Mouse (Mus musculus) midbrain, embryonic 10.5 days (tissue): ENCODE results near the gene Gzmm. TPM values are rescaled to one million over a fixed set of nuclear protein-coding genes. Genes with fewer than 3 reads are reported as not detected.
A peak's percentile ranks its signal among the peaks of the same experiment; 100 is the strongest.

Source experiments
- DNase-seq: peaks from one replicate; pipeline ENCODE4 v3.0.0-alpha.2; 2017; ENCODE audit warnings: low spot score
- H3K27ac ChIP-seq: fragments of 300-500 bp; sonication (generic); replicated peaks from 2 replicates; pipeline ENCODE4 v1.5.1; 2016; ENCODE audit warnings: mild to moderate bottlenecking
- H3K27me3 ChIP-seq: fragments of 300-500 bp; sonication (generic); 2 replicates; pipeline ENCODE4 v1.6.1; 2016; ENCODE audit warnings: low read depth, mild to moderate bottlenecking; ENCODE audit not compliant: poor library complexity, severe bottlenecking
- H3K36me3 ChIP-seq: fragments of 300-500 bp; sonication (generic); 2 replicates; pipeline ENCODE4 v1.6.1; 2016; ENCODE audit warnings: mild to moderate bottlenecking, moderate library complexity
- H3K4me1 ChIP-seq: fragments of 300-500 bp; sonication (generic); 2 replicates; pipeline ENCODE4 v1.6.1; 2016
- H3K4me3 ChIP-seq: fragments of 300-500 bp; sonication (generic); 2 replicates; pipeline ENCODE4 v1.5.1; 2016; ENCODE audit warnings: mild to moderate bottlenecking, moderate library complexity
- H3K9me3 ChIP-seq: fragments of 300-500 bp; sonication (generic); replicated peaks from 2 replicates; pipeline ENCODE4 v1.6.1; 2016; ENCODE audit warnings: mild to moderate bottlenecking
- WGBS: fragments of 180-500 bp; shearing (Covaris S2); methylation state at CpG from one replicate; pipeline ENCODE4 v1.1.7; 2016; 5-methylcytosine and 5-hydroxymethylcytosine counted together
- polyA plus RNA-seq: library from polyadenylated mRNA; unstranded; fragments of >200 nt; fragmentation: Nextera tagmentation; extraction: Ambion mirVana; gene quantifications from 2 replicates; pipeline ENCODE4 v1.2.1, GENCODE M21; 2016

Gene Gzmm
- polyA plus RNA-seq, 1 experiment from 2014 or later: 0.98 TPM

DNA sequence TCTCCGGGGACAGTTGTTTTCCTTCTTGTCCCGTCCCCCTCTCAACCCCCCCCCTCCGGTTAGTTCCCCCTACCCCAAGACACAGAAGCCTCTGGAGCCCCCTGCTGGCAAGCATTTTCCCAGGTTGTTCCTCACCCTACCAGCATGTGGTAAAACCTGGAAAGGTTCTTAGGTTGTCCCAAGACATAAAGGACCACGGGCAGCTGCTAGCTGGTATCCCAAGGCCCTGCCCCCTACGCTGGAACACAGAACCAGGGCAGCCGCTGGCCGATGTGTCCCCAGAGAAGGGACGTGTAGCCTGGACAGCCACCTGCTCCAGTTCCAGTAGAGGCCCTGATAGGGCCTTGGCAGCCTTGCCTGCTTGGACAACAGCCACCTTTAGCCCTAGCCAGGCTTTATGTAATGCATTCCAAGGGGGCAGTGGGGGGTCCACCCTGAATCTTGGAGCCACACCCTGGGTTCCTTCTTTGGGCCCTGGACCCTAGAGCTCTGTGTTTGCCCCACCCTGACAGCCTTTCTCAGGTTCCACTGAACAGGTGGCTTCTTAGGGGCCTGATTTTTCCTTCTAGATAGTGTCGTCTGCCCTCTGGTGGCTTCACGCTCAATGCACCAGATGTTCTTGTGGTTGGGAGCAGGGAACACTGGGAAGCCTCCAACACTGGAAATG, 5.8 kb upstream of the Gzmm start:
- peak; percentile 53 for DNase-seq
- H3K4me1 ChIP-seq: peaks cover 31% of the 10 kb centered on the region
- H3K9me3 ChIP-seq: no peaks in the 10 kb centered on the region
- H3K36me3 ChIP-seq: peaks cover 44% of the 10 kb centered on the region
- WGBS: 9% methylated on average over 10 of the region's 10 CpGs
- H3K4me3 ChIP-seq: peak overlapping the region; percentile 79
- H3K27ac ChIP-seq: peak overlapping the region; percentile 87
- H3K27me3 ChIP-seq: no peaks in the 10 kb centered on the region

DNA sequence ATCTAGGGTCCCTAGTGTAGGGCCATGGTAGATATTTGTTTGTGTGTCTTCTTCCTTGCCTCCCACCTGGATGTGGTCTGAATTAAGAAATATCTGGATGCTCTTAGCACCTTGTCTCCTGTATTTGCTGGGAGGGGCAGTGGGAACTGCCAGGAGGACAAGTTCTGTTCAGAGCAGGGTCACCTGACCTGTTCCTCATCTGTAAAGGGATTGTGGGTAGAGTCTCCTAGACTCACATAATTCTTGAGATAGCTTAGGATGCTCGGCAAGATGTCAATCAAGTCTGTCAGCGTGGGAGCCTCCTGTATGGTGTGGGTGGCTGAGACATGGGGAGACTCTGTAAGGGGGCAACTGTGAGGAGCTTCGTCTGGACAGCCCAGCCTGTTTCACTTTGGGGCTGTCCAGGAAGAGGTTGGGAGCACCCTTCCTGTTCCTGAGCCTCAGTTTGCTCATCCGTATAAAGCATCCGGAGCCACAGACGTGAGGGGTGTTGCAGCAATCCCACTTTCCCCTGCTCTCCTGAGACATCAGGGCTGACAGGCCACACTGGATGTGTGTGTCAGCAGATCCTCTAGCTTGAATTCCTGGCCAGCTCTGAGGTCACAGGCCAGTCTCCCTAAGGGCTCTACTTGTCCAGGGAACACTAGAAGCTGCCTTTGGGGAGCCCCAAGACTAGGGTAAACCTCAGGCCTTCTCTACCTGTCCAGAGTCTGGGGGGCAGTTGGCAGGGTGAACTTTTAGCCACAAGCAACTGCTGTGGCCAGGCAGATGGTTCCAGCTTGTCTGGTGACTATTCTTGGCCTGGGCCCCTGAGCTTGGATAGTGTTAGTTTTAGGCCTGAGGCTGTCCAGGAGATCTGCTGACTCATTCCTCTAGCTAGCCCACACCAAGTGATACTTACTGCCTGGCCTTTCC, 4.8 kb upstream of the Gzmm start:
- Histone ChIP-seq H3K4me1 (peaks cover 31% of the 10 kb centered on the region), H3K27me3 (no peaks in the 10 kb centered on the region), H3K9me3 (no peaks in the 10 kb centered on the region), H3K36me3 (peaks cover 53% of the 10 kb centered on the region), H3K4me3 (peak overlapping the region; percentile 79), H3K27ac (no peak overlapping the region)
- no peak for DNase-seq
- WGBS: 93% methylated on average over 6 of the region's 6 CpGs

DNA sequence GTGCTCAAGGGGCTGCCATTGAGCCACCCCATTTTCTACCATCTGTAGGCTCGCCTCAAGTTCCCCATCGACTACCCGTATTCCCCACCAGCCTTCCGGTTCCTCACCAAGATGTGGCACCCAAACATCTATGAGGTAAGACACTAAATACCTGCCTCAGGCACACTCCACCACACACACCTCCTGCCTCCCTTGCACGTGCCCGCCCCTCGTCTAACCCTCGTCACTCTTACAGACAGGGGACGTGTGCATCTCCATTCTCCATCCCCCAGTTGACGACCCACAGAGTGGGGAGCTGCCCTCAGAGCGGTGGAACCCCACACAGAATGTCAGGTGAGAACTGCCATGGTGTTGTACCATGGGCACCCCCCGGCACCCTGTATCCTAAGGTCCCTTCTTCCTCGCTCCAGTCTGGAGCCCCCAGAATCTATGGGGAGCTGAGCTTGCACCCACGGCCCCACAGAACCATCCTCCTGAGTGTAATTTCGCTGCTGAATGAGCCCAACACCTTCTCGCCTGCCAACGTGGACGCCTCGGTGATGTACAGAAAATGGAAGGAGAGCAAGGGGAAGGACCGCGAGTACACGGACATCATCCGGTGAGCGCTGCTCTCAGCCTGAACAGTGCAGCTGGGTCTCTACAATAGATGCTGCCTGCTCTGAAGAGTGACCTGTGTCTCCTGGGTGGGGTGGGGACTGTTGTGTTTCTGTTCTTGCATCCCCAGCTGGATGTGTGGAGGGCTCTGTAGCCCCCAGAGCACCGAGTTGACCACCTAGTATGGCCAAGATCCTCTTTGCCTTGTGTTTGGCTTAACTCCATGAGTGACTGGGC, 3.8 kb upstream of the Gzmm start:
- H3K27ac ChIP-seq: no peak overlapping the region
- WGBS: 95% methylated on average over 25 of the region's 25 CpGs
- DNase-seq: no peak
- H3K27me3 ChIP-seq: no peaks in the 10 kb centered on the region
- H3K4me1 ChIP-seq: peaks cover 31% of the 10 kb centered on the region
- H3K36me3 ChIP-seq: peaks cover 63% of the 10 kb centered on the region
- H3K4me3 ChIP-seq: no peak overlapping the region
- H3K9me3 ChIP-seq: no peaks in the 10 kb centered on the region

DNA sequence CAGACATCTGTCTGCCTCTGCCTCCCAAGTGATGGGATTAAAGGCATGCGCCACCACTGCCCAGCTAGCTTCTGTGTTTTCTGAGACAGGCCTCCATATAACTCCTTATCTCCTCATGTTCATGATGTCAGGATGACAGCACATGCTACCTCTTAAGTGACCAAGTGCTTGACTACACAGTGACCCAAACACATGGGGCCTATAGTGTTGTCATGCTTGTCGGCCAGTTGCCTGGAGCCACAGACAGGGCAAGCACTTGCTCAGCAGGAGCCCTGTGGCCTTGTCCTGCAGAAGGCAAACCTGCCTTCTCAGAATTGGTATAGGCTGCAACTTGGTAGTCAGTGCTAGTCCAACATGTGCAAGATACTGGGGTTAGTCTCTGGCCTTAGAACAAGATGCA, 2.6 kb upstream of the Gzmm start:
- DNase-seq: no peak
- Histone ChIP-seq H3K27me3 (no peaks in the 10 kb centered on the region), H3K36me3 (peaks cover 65% of the 10 kb centered on the region), H3K9me3 (no peaks in the 10 kb centered on the region), H3K27ac (no peak overlapping the region), H3K4me1 (peaks cover 24% of the 10 kb centered on the region), H3K4me3 (no peak overlapping the region)
- 93% methylated on average over 2 of the region's 2 CpGs for WGBS

DNA sequence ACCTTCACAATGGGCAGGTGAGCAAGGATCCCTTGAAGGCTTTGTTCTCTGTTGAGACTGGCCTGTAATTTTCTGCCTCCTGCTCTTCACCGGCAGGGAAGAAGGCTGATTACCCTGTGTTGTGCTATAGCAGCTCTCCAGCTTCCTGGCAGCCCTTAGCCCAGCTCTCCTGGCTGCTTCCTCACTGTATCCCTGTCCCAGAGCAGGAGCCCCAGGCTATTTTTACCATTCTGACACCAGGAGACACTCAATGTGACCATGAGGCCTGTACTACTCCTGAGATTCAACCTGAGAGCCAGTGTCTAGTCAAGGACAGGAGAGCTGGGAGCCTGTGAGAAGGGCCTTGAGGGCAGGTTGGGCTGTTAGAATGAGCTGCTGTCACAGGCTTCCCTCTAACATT, 2.1 kb upstream of the Gzmm start:
- WGBS: 100% methylated on average over 1 of the region's 1 CpGs
- H3K4me3 ChIP-seq: no peak overlapping the region
- no peaks in the 10 kb centered on the region for H3K27me3 ChIP-seq
- H3K27ac ChIP-seq: no peak overlapping the region
- H3K4me1 ChIP-seq: peaks cover 21% of the 10 kb centered on the region
- DNase-seq: no peak
- H3K36me3 ChIP-seq: peaks cover 65% of the 10 kb centered on the region
- H3K9me3 ChIP-seq: no peaks in the 10 kb centered on the region

DNA sequence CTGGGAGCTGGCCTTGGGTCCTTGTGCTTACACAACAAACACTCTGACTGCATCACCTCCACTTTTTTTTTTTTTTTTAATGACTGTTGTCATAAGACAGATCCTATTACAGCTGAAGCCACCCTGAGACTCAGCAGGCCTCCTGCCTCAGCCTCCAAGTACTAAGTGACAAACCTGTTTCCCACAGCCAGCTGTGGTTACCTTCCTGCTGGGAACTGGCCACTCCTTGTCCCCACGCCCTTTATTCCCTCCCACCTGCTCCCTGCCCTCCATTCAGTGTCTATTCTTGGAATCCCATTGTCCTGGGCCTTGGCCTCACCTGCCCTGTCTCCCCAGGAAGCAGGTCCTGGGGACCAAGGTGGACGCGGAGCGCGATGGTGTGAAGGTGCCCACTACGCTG, 1.3 kb upstream of the Gzmm start:
- Histone ChIP-seq H3K4me3 (no peak overlapping the region), H3K4me1 (peaks cover 21% of the 10 kb centered on the region), H3K27me3 (no peaks in the 10 kb centered on the region), H3K9me3 (peaks cover 1% of the 10 kb centered on the region; the same call in 1 of the 2 replicates), H3K36me3 (peaks cover 65% of the 10 kb centered on the region), H3K27ac (no peak overlapping the region)
- WGBS: 95% methylated on average over 6 of the region's 6 CpGs
- no peak for DNase-seq

DNA sequence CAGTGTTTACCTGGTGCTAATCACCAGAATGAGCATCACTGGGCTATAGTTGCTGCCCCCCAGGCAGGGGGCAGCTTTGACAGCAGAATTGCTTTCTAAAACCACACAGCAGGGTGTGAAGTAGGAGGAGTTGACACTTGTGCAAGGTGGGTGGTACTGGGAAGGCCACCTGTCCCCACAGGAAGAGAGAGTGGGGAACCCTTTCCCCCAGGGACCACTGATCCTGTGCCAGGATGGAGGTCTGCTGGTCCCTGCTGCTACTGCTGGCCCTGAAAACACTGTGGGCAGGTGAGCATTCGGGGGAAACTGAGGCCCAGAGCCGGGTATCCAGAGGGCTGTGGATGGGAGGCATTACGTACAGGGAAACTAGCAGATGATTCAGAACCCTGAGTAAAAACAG, 358 bp downstream of the Gzmm start:
- no peaks in the 10 kb centered on the region for H3K27me3 ChIP-seq
- H3K36me3 ChIP-seq: peaks cover 59% of the 10 kb centered on the region
- H3K9me3 ChIP-seq: peaks cover 2% of the 10 kb centered on the region; the same call in 1 of the 2 replicates
- no peak overlapping the region for H3K27ac ChIP-seq
- 98% methylated on average over 3 of the region's 3 CpGs for WGBS
- DNase-seq: no peak
- no peak overlapping the region for H3K4me3 ChIP-seq
- H3K4me1 ChIP-seq: peaks cover 4% of the 10 kb centered on the region

DNA sequence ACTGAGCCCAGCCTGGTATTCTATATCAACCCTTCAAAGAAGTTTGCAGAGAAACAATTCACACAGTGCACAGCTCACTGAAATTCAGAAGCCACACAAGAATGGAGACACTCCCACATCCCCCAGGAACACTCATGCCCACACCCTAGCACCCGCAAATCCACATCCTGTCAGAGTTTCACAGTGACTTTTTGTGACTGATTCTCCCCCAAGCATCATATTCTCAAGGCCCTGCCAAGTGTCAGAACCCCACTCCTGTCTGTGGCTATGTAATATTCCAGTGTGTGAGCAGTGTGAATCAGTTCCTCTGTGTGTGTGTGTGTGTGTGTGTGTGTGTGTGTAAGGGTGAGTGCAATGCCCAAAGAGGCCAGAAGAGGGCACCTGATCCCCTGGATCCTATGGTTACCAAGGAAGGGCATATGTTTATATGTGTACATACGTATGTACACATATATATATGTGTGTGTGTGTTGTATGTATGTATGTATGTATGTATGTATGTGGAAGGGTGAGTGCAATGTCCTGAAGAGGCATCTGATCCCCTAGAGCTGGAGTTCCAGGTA, 3.2 kb downstream of the Gzmm start:
- Histone ChIP-seq H3K4me1 (no peaks in the 10 kb centered on the region; the same call in 1 of the 2 replicates), H3K36me3 (peaks cover 30% of the 10 kb centered on the region), H3K27me3 (no peaks in the 10 kb centered on the region), H3K9me3 (peaks cover 2% of the 10 kb centered on the region; the same call in 1 of the 2 replicates), H3K27ac (no peak overlapping the region), H3K4me3 (no peak overlapping the region)
- DNase-seq: no peak
- WGBS: 94% methylated on average over 2 of the region's 2 CpGs

DNA sequence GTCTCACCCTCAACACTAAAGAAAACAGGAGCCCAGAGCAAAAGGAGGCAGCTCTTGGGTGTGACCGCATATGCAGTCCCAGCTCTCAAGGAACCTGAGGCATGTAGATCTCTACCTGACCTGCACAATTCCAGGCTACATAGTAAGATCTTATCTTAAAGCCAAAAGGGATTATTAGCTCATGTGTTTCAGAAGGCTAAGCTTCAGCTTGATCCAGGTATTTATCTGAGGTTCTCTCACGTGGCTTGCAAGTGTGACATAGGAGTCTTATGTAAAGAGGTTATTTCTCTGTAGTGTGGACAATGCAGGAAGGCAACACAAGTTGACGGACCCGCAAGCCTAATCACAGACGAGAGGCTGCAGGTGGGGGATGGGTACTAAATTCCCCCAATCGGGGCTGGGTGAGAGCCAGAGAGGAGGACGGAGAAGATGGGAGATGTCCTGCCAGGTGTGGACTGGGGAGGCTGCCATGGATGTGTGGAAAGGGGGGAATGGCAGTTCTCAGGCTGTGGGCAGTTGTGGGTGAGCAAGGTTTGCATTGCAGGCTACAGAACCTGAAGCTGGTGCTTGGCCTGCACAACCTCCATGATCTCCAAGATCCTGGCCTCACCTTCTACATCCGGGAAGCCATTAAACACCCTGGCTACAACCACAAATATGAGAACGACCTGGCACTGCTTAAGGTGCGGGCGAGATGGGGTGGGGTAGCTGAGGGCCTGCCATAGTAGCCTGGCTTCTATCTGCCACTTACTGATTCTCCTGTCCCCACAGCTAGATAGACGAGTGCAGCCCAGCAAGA, 5.0 kb downstream of the Gzmm start:
- H3K9me3 ChIP-seq: peaks cover 2% of the 10 kb centered on the region; the same call in 1 of the 2 replicates
- no peaks in the 10 kb centered on the region for H3K27me3 ChIP-seq
- WGBS: 81% methylated on average over 12 of the region's 12 CpGs
- no peaks in the 10 kb centered on the region; the same call in 1 of the 2 replicates for H3K4me1 ChIP-seq
- peaks cover 13% of the 10 kb centered on the region for H3K36me3 ChIP-seq
- H3K27ac ChIP-seq: no peak overlapping the region
- no peak for DNase-seq
- no peak overlapping the region for H3K4me3 ChIP-seq

DNA sequence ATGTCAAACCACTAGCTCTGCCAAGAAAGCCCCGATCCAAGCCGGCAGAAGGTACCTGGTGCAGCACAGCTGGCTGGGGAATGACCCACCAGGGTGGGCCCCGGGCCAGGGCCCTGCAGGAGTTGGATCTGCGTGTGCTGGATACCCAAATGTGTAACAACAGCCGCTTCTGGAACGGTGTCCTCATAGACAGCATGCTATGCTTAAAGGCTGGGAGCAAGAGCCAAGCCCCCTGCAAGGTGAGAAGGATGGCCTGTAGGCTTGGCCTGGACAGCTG, 5.5 kb downstream of the Gzmm start:
- H3K4me1 ChIP-seq: no peaks in the 10 kb centered on the region; the same call in 1 of the 2 replicates
- H3K27ac ChIP-seq: no peak overlapping the region
- H3K36me3 ChIP-seq: peaks cover 8% of the 10 kb centered on the region
- H3K4me3 ChIP-seq: no peak overlapping the region
- WGBS: 88% methylated on average over 6 of the region's 6 CpGs
- no peak for DNase-seq
- H3K27me3 ChIP-seq: no peaks in the 10 kb centered on the region
- peaks cover 2% of the 10 kb centered on the region; the same call in 1 of the 2 replicates for H3K9me3 ChIP-seq

DNA sequence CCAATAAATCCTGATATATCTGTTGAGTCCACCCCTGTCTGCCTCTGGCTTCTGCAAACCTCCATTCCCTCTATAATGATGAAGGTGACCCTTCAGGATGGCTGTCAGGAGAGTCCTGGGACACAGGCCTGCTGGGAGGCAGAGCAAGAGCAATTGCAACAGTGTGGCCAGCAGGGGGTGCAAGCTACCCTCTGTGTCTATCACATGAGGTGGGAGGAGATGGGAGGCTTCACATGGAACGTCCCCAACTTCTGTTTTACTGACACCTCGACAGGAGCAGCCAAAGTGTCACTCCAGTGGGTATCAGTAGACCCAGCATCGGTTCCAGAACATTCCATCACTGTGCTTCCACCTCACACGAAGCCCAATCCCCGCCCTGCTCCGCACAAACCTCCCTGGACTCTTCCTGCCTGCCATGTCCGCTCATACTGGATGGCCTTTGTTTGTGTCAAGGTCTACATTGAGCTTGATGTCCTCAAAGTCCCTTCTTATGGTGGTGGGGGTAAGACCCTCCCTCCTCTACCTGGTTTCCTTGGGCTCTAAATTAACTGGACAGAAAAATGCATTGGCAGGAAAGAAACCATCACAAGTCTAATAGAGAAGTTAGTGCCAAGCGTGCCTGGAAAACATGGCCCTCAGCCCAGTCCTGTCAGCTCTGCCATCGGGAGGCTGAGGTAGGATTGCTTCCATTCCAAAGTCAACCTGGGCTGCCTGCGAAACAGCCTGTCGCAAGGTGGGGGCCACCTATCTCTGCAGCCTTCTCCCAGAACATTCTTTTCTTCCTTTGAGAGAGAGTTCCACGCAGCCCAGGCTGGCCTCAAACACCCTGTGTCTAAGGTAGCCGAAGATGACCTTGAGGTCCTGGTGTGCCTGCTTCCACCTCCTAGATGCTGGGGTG, 6.7 kb downstream of the Gzmm start:
- Histone ChIP-seq H3K36me3 (no peaks in the 10 kb centered on the region), H3K27me3 (no peaks in the 10 kb centered on the region), H3K4me3 (0 out of 2 replicates have a peak overlapping the region, but pooled peaks have one; percentile 1), H3K27ac (no peak overlapping the region), H3K9me3 (peaks cover 2% of the 10 kb centered on the region; the same call in 1 of the 2 replicates), H3K4me1 (no peaks in the 10 kb centered on the region; the same call in 1 of the 2 replicates)
- DNase-seq: peak; percentile 69
- 74% methylated on average over 13 of the region's 13 CpGs for WGBS
